Comparison of ENCODE assay signal across 8 mouse cellular contexts in genomic region chr6:87992733-87993132, GRCm38 (mm10). TPM values are rescaled to one million over a fixed set of nuclear protein-coding genes. Genes with fewer than 3 reads are reported as not detected.
DNase-seq lines count a peak whose midpoint lies in the region; ATAC-seq lines count a peak whose summit lies in the region.
"Had no signal": no experiment of that assay in that cellular context is flagged by ENCODE, and none has a peak within 500 bp of the region (broad histone marks: within the 10 kb centered on the region; RNA-seq: fewer than 3 reads in every experiment).

No protein-coding gene starts in this region.

- H3K27ac ChIP-seq in liver, embryonic 11.5 days (ENCODE audit: low read depth, low read length) = no peak overlapping the region

- H3K36me3 ChIP-seq in liver, embryonic 11.5 days (ENCODE audit: control insufficient read depth, insufficient read depth, low read length) = no peaks in the 10 kb centered on the region

- ATAC-seq in liver, embryonic 11.5 days (replicated peaks; ENCODE audit: low FRiP score) = peak; percentile 54
- ATAC-seq in frontal cortex, adult (ENCODE audit: low TSS enrichment) = no peak

- H3K9me3 ChIP-seq in liver, embryonic 11.5 days (ENCODE audit: control insufficient read depth, low read length) = no peaks in the 10 kb centered on the region
- H3K9me3 ChIP-seq: neural tube, embryonic 13.5 days had no signal

- H3K27me3 ChIP-seq in liver, embryonic 11.5 days (replicated peaks; ENCODE audit: control insufficient read depth, insufficient read depth, low read length) = no peaks in the 10 kb centered on the region
- H3K27me3 ChIP-seq: neural tube, embryonic 13.5 days had no signal

- WGBS in liver, embryonic 11.5 days = 21% methylated on average over 6 of the region's 6 CpGs

- H3K4me1 ChIP-seq in liver, embryonic 11.5 days (replicated peaks; ENCODE audit: control insufficient read depth, insufficient read depth, low read length) = peaks cover 31% of the 10 kb centered on the region

- peak; percentile 40 for DNase-seq in ovary, adult 18-20 months (ENCODE audit: low spot score)
- DNase-seq in ovary, postnatal 14 days (ENCODE audit: low spot score) = no peak
- peak; percentile 88 for DNase-seq in fibroblast of lung, adult 2 months (ENCODE audit: low read depth)
- DNase-seq in liver, embryonic 11.5 days (ENCODE audit: low spot score) = no peak
- DNase-seq in retina, embryonic 14.5 days (ENCODE audit: low spot score) = peak; percentile 67
- DNase-seq in spleen, postnatal 10 days (ENCODE audit: low spot score in 2 of 2) = no peak

- no peak overlapping the region for H3K9ac ChIP-seq in liver, embryonic 11.5 days (ENCODE audit: low read depth, low read length)

- no peak overlapping the region for H3K4me3 ChIP-seq in liver, embryonic 11.5 days (ENCODE audit: low read depth, low read length)
- H3K4me3 ChIP-seq: neural tube, embryonic 13.5 days had no signal

- H3K4me2 ChIP-seq in liver, embryonic 11.5 days = no peak overlapping the region
- H3K4me2 ChIP-seq: neural tube, embryonic 13.5 days had no signal

RNA-seq across cellular contexts. Expression of gene H1fx, which starts 11.3 kb away (rescaled TPM):
- 16.8 and 21.2 TPM in 2 replicates for polyA plus RNA-seq in liver, embryonic 11.5 days (2014; fragmentation: Nextera tagmentation; extraction: Ambion mirVana)

RNA-seq across cellular contexts. Expression of gene Rab7, which starts 52.3 kb away (rescaled TPM):
- 221 and 230 TPM in 2 replicates for polyA plus RNA-seq in liver, embryonic 11.5 days (2014; fragmentation: Nextera tagmentation; extraction: Ambion mirVana)

Comparison
In these comparisons a context has a peak if more than half of its experiments do, and no peak if none do; other contexts are left out.
1. DNase-seq: peak in ovary, adult 18-20 months (single experiment), fibroblast of lung, adult 2 months (single experiment) and retina, embryonic 14.5 days (single experiment); none in ovary, postnatal 14 days (single experiment), liver, embryonic 11.5 days (single experiment) and spleen, postnatal 10 days (0 of 2).